Mouse (Mus musculus) frontal cortex, postnatal 36 days (tissue): ENCODE measurements around the gene Sall2.
"Not testable (repeated sequence)": the region's sequence is repeated elsewhere in the genome, so short reads cannot be mapped to it uniquely, and the experiment has no call there.

Source experiments
- DNase-seq, 2 experiments: peaks; one replicate each; pipeline ENCODE4 v3.0.0; 2022; ENCODE audit warnings: low spot score in 2 of 2

Sall2 gene

DNA sequence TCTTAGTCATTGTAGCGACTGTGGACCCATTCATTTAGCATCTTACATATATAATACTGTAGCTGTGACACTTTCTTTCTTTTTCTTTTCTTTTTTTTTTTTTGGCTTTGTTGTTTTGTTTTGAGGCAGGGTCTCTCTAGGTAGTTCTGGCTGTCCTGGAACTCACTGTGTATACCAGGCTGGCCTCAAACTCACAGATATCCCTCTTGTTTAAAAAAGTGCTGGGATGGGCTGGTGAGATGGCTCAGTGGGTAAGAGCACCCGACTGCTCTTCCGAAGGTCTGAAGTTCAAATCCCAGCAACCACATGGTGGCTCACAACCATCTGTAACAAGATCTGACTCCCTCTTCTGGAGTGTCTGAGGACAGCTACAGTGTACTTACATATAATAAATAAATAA, 25.0 kb downstream of the Sall2 start:
- not testable (repeated sequence) for DNase-seq

DNA sequence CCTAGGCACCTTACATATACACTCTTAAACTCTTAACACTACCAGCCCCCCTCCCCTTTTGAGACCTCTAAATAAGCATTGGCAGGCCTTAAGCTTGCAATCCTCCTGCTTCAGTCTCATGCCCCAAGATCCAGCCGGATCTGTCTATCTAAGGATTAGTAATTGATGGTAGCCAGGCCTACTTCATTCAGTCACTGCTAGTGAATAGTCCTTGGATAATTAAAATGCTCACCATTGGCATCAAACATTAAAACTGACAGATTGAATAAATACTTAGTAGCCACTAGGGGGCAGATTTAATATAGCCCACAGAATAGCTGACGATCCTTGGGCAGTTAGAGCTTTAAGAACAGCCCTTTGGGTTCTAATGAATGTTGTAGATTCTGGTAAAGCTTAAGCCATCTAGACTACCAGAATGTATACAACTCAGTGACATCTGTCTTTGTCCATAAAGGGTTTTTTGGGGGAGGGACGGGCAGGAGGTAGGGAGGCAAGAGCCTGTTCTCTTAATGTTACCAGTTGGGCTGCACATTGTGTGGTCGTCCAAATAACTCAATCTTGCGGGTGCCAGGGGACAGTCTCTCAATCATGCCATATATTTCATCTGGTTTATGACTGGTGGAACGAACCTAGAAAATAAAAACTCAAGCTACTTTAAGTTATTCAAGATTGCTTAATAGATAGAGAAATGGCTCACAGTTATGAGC, 32.9 kb downstream of the Sall2 start:
- DNase-seq, result no peak

DNA sequence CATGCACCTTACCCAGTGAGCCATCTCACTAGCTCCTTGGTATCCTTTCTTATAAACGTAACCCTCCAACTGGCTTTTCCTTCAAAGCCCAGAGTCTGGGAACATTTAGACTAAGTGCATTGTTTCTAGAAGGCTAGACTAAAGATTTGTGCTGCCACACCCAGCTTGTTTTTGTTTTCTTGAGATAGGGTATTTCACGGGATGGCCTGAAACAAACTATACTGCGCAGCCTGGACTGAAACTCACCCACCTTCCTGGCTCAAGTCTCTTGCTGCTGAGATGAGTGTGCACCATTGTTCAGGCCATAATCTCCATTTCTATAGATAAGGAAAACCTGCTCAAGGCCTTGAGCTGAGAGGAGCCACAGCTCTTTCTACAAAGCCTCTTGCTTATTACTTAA, 44.4 kb downstream of the Sall2 start:
- DNase-seq, result no peak

DNA sequence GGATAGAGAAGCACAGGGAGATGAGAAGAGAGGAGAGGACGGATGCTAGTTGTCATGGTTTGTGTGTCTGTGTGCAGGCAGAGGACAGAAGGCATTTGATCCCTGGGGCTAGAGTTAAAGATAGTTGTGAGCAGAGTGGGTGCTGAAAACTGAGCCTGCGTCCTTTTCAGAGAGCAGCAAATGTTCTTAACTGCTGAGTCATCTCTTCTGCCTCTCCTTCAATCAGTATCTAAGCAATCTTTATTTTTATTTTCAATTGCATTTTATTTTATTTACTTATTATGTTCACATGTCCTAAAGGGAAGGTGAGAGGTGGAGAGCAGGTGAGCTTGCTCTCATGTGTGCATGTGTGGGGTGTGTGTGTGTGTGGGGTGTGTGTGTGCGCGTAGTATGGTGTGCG, 44.9 kb downstream of the Sall2 start:
- DNase-seq, result no peak

DNA sequence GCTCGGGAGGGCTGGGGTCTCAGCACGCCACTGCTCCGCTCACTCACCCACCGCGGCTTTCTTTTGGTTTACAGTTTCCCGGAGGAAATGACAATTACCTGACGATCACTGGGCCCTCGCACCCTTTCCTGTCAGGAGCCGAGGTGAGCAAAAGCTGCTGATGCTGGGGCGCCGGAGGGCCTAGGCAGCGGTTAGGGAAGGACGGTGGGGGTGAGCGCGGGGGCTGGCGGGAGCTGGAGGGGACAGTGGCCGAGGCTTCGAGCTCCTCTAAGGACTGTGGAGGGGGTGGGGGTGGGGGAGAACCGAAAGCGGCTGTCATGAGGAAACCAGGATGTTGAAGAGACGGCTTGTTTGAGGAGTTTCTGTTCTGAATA, 48.8 kb downstream of the Sall2 start:
- DNase-seq, result no peak

DNA sequence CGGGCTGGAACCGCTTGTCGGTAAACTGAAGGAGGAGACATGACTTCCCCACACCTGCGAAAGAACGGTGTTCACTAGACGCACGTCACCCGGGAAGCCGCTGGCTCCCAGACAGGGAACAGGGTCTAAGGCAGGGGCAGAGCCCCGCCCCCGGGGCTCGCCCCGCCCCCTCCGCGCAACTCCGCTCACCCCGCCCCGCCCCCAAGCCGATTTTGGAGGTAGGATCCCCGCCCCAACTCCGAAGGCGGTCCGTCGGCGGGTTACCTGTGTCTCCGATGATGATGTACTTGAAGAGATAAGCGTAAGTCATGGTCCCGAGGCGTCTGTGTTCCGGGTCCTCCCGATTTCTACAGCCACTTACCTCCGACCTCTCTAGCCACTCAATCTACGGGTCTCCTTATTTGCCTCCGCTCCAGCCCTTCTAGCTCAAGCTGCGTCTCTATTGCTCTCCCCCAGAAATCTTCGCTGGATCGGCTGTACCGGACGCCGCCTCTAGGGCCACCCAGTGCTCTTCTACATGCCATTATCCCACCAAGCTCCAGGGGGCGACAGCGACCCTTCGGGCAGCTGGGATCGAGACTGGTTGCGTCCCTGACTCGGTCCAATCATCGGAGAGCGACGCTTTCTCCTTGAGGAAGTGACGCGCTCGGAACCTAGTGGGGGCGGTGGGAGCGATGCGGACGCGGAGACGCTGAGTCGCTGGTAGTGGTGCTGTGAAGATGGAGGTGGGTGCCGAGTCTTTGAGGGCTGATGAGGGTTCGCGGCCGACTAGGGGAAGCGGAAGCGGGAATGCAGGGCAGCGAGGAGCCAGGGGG, 49.4 kb downstream of the Sall2 start, which contains the start of the genes Tox4 and Rab2b:
Gene Tox4 (plus strand): TSS at position 215 of the 815 bp plus-strand sequence.
Gene Rab2b (minus strand): TSS at position 614 of the 815 bp plus-strand sequence.
- DNase-seq, result peak; percentile 99 to 100

DNA sequence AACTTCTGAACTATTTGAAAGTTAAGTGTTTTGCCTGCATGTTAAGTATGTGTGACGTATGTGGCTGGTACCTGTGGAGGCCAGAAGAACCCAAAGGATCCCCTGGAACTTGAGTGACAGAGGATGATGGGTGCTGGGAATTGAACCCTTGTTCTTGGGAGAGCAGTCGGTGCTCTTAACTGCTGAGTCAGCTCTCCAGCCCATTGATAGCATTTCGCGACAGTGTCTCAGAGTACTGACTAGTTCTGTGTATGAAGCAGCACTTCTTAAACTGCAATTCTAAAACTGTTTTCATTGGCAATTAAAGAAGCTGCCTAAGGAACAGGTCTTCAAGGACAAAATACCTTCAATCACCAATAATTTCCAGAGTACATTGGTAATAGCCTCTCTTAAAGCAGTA, 51.4 kb downstream of the Sall2 start:
- DNase-seq, result no peak

DNA sequence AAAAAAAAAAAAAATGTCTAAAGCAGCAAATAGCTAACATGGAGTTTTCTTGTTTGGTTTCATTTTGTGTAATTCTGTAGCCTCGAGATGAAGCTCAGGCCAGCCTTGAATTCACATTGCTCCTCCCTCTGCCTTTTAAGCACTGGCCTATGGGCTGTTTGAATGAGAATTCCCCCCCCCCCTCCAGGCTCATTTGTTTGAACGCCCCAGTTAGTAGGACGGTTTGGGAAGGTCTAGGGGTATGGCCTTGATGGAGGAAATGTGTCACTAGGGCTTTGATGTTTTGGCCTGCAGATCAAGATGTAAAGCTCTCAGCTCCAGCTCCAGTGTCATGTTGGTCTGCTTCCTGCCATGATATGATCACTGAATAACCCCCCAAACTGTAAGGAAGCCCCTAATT, 55.8 kb downstream of the Sall2 start:
- no peak for DNase-seq
